Mouse (Mus musculus) brain, embryonic 14.5 days (tissue): ENCODE measurements around the gene Htra1.

Experiments used
- CTCF ChIP-seq: fragments of 200-500 bp; IDR thresholded peaks from 2 replicates; pipeline ENCODE4 v1.5.1; 2012; ENCODE audit warnings: inconsistent platforms, mild to moderate bottlenecking, moderate library complexity, borderline replicate concordance; ENCODE audit not compliant: insufficient read depth, insufficient read length; ENCODE audit errors: extremely low read depth
- POLR2A ChIP-seq: fragments of 200-500 bp; IDR thresholded peaks from 2 replicates; pipeline ENCODE4 v1.6.1; 2012; ENCODE audit warnings: mild to moderate bottlenecking, inconsistent platforms, borderline replicate concordance; ENCODE audit not compliant: poor library complexity, insufficient read depth, insufficient read length, severe bottlenecking; ENCODE audit errors: extremely low read depth

DNA sequence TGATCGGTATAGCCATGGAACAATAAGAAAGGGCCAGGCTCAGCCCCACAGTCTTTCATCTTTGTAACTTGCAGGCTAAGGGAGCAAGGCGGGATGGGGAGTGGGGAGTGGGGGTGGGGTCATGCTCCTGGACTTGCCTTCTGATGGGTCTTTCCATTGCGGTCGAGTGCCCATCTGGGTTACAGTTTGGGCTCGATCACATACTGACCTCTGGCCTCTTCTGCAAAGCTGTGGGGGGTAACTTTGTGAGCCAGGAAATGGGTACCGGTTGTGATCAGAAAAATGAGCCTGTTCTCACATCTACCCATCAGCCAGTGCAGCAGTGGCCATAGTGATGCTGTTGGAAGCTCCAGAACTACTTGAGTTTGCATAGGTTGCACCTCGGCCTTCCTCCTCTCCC, 22.6 kb downstream of the Htra1 start:
- no peak for TF ChIP-seq CTCF
- no peak for TF ChIP-seq POLR2A
